Mouse (Mus musculus): ENCODE results near the gene Trmt112. TPM values are rescaled to one million over a fixed set of nuclear protein-coding genes. Genes with fewer than 3 reads are reported as not detected.

Trmt112 gene
- total RNA-seq, 2 experiments from 2014 or later: 35.0 to 43.2 TPM

Small RNA genes lying within 50 kb of the gene (microRNA-seq; reads per million reads assigned to microRNA genes)
- 6.4 to 6.9 reads per million in 2 experiments for gene Mir6990

Other genes with a start within 250 kb of the Trmt112 start
- gene Rps6ka4, start 69.1 kb upstream of the Trmt112 start, total RNA-seq (2021): 10 to 100 TPM; 30.8 to 36.4 TPM
- 1 to 10 TPM; 2.0 to 2.2 TPM for gene Ccdc88b, start 51.5 kb upstream of the Trmt112 start, total RNA-seq (2021)
- gene Prdx5, start 408 bp downstream of the Trmt112 start, total RNA-seq (2021): 100 to 1,000 TPM; 337 to 358 TPM
- gene Esrra, start 12.1 kb downstream of the Trmt112 start, total RNA-seq (2021): 10 to 100 TPM; 60.6 to 65.2 TPM
- 10 to 100 TPM; 27.9 to 31.2 TPM for gene Catsperz, start 15.7 kb downstream of the Trmt112 start, total RNA-seq (2021)
- gene Kcnk4, start 24.8 kb downstream of the Trmt112 start, total RNA-seq (2021): 10 to 100 TPM; 33.2 to 40.7 TPM
- gene Bad, start 32.2 kb downstream of the Trmt112 start, total RNA-seq (2021): 10 to 100 TPM; 37.7 to 38.3 TPM
- 100 to 1,000 TPM in 1 of 2 experiments, 10 to 100 TPM in 1; 99.9 to 100 TPM for gene Gpr137, start 32.8 kb downstream of the Trmt112 start, total RNA-seq (2021)
- gene Ppp1r14b, start 65.3 kb downstream of the Trmt112 start, total RNA-seq (2021): 10 to 100 TPM; 49.8 to 57.2 TPM
- gene Plcb3, start 66.8 kb downstream of the Trmt112 start, total RNA-seq (2021): 10 to 100 TPM; 11.9 to 13.3 TPM
- 100 to 1,000 TPM in 1 of 2 experiments, 10 to 100 TPM in 1; 98.0 to 104 TPM for gene Fkbp2, start 70.8 kb downstream of the Trmt112 start, total RNA-seq (2021)
- gene Vegfb, start 78.0 kb downstream of the Trmt112 start, total RNA-seq (2021): 10 to 100 TPM; 79.9 to 80.2 TPM
- 10 to 100 TPM; 20.1 to 21.0 TPM for gene Dnajc4, start 82.9 kb downstream of the Trmt112 start, total RNA-seq (2021)
- gene Nudt22, start 86.4 kb downstream of the Trmt112 start, total RNA-seq (2021): 10 to 100 TPM; 12.5 to 14.3 TPM
- 10 to 100 TPM; 18.0 to 22.9 TPM for gene Trpt1, start 86.4 kb downstream of the Trmt112 start, total RNA-seq (2021)
- 1 to 10 TPM; 4.1 to 4.2 TPM for gene Fermt3, start 109.8 kb downstream of the Trmt112 start, total RNA-seq (2021)
- 100 to 1,000 TPM; 191 to 206 TPM for gene Stip1, start 130.3 kb downstream of the Trmt112 start, total RNA-seq (2021)
- gene Macrod1, start 147.1 kb downstream of the Trmt112 start, total RNA-seq (2021): 10 to 100 TPM; 12.2 to 13.2 TPM
- 10 to 100 TPM; 35.3 to 38.0 TPM for gene Flrt1, start 196.0 kb downstream of the Trmt112 start, total RNA-seq (2021)